28 mouse cellular contexts compared by ENCODE assay signal in genomic region chr1:107360898-107361297, GRCm38 (mm10). TPM values are rescaled to one million over a fixed set of nuclear protein-coding genes. Genes with fewer than 3 reads are reported as not detected.
"Had no signal": no experiment of that assay in that cellular context is flagged by ENCODE, and none has a peak within 500 bp of the region (broad histone marks: within the 10 kb centered on the region; RNA-seq: fewer than 3 reads in every experiment).

Gene Serpinb11, plus strand, starts transcription at chr1:107361198.

- H3K9me3 ChIP-seq: heart, embryonic 10.5 days; heart, embryonic 12.5 days; hindbrain, embryonic 10.5 days; hindbrain, embryonic 12.5 days; intestine, embryonic 15.5 days; kidney, embryonic 15.5 days; limb, embryonic 12.5 days; liver, embryonic 12.5 days had no signal

- H3K4me1 ChIP-seq: heart, embryonic 10.5 days; heart, embryonic 12.5 days; hindbrain, embryonic 10.5 days; hindbrain, embryonic 12.5 days; intestine, embryonic 15.5 days; kidney, embryonic 15.5 days; limb, embryonic 12.5 days; liver, embryonic 12.5 days had no signal

- H3K9ac ChIP-seq: heart, embryonic 12.5 days; hindbrain, embryonic 12.5 days; hindbrain, embryonic 14.5 days; intestine, embryonic 15.5 days; kidney, embryonic 15.5 days; limb, embryonic 12.5 days; liver, embryonic 12.5 days; liver, embryonic 14.5 days had no signal

- H3K36me3 ChIP-seq: heart, embryonic 10.5 days; heart, embryonic 12.5 days; hindbrain, embryonic 10.5 days; hindbrain, embryonic 12.5 days; intestine, embryonic 15.5 days; kidney, embryonic 15.5 days; limb, embryonic 12.5 days; liver, embryonic 12.5 days had no signal

- DNase-seq: gastrocnemius, postnatal 14 days; heart, adult 18-20 months; heart, postnatal 10 days; heart, postnatal 4 days; kidney, adult 2 months; kidney, adult 9 months; kidney, postnatal 14 days; kidney, postnatal 36 days; layer of hippocampus, adult 9-11 months; layer of hippocampus, postnatal 36 days; left cerebral cortex, postnatal 4 days had no signal

- H3K27me3 ChIP-seq: heart, embryonic 12.5 days; hindbrain, embryonic 12.5 days; intestine, embryonic 15.5 days; kidney, embryonic 15.5 days; limb, embryonic 12.5 days; liver, embryonic 12.5 days had no signal

- ATAC-seq: hindbrain, embryonic 16.5 days; inflammation-experienced regulatory T-cells, adult 6 months; intestine, embryonic 15.5 days; intestine, postnatal 0 days; liver, embryonic 12.5 days had no signal

- H3K4me3 ChIP-seq: heart, embryonic 10.5 days; heart, embryonic 12.5 days; hindbrain, embryonic 10.5 days; hindbrain, embryonic 12.5 days; intestine, embryonic 15.5 days; kidney, embryonic 15.5 days; limb, embryonic 12.5 days; liver, embryonic 12.5 days had no signal

- H3K4me2 ChIP-seq: heart, embryonic 12.5 days; hindbrain, embryonic 12.5 days; hindbrain, embryonic 14.5 days; intestine, embryonic 15.5 days; kidney, embryonic 15.5 days; limb, embryonic 12.5 days; liver, embryonic 12.5 days had no signal

- H3K27ac ChIP-seq: heart, embryonic 10.5 days; hindbrain, embryonic 10.5 days; hindbrain, embryonic 12.5 days; hindbrain, embryonic 14.5 days; intestine, embryonic 15.5 days; kidney, embryonic 15.5 days; kidney, postnatal 0 days; limb, embryonic 12.5 days; liver, embryonic 12.5 days; liver, embryonic 14.5 days had no signal

RNA-seq across cellular contexts. Expression of gene Serpinb11, which starts in this region (rescaled TPM):
- polyA plus RNA-seq: heart, embryonic 10.5 days; heart, embryonic 12.5 days; heart, embryonic 14.5 days; hindbrain, embryonic 10.5 days; hindbrain, embryonic 12.5 days; hindbrain, embryonic 14.5 days; inflammation-experienced regulatory T-cells, adult 6 months; intestine, embryonic 15.5 days; intestine, postnatal 0 days; kidney, adult 2 months; kidney, postnatal 0 days; large intestine, adult 2 months; limb, embryonic 12.5 days; liver, adult 2 months; liver, embryonic 12.5 days; liver, embryonic 14.5 days had no signal
